Mouse (Mus musculus): ENCODE data around the gene Srbd1. TPM values are rescaled to one million over a fixed set of nuclear protein-coding genes. Genes with fewer than 3 reads are reported as not detected.

Gene Srbd1
- polyA plus RNA-seq, 1 experiment, result 0.80 TPM

GRCm38 (mm10) chr17:86166051-86166566 is 21.1 kb upstream of the Srbd1 start:
- peak overlapping the region; percentile 78 for H3K4me3 ChIP-seq (ENCODE audit: low read depth, low read length)
- peaks cover 35% of the 10 kb centered on the region for H3K4me1 ChIP-seq (ENCODE audit: control insufficient read depth, insufficient read depth, insufficient read length, low read length)
- TF ChIP-seq POLR2A (IDR thresholded peaks at IDR 0.05; ENCODE audit: low read depth, low read length), result no peak
- TF ChIP-seq CTCF (IDR thresholded peaks at IDR 0.05; ENCODE audit: extremely low read depth, insufficient read length, insufficient replicate concordance, low read depth, low read length), result no peak
- no peaks in the 10 kb centered on the region for H3K36me3 ChIP-seq (ENCODE audit: control insufficient read depth, insufficient read depth, low read length)
- H3K27me3 ChIP-seq (ENCODE audit: control insufficient read depth, insufficient read depth, low read length), result no peaks in the 10 kb centered on the region
- 4% methylated on average over 19 of the region's 19 CpGs for WGBS
- peak overlapping the region; percentile 99 for H3K27ac ChIP-seq (ENCODE audit: insufficient read depth, low read depth, low read length)

GRCm38 (mm10) chr17:86164416-86164815 is 19.4 kb upstream of the Srbd1 start:
- no peak overlapping the region for H3K4me3 ChIP-seq (ENCODE audit: low read depth, low read length)
- WGBS, result 35% methylated on average over 7 of the region's 7 CpGs
- no peak for TF ChIP-seq POLR2A (IDR thresholded peaks at IDR 0.05; ENCODE audit: low read depth, low read length)
- H3K27me3 ChIP-seq (ENCODE audit: control insufficient read depth, insufficient read depth, low read length), result no peaks in the 10 kb centered on the region
- no peaks in the 10 kb centered on the region for H3K36me3 ChIP-seq (ENCODE audit: control insufficient read depth, insufficient read depth, low read length)
- H3K4me1 ChIP-seq (ENCODE audit: control insufficient read depth, insufficient read depth, insufficient read length, low read length), result peaks cover 25% of the 10 kb centered on the region
- peak overlapping the region; percentile 36 for H3K27ac ChIP-seq (ENCODE audit: insufficient read depth, low read depth, low read length)

DNA sequence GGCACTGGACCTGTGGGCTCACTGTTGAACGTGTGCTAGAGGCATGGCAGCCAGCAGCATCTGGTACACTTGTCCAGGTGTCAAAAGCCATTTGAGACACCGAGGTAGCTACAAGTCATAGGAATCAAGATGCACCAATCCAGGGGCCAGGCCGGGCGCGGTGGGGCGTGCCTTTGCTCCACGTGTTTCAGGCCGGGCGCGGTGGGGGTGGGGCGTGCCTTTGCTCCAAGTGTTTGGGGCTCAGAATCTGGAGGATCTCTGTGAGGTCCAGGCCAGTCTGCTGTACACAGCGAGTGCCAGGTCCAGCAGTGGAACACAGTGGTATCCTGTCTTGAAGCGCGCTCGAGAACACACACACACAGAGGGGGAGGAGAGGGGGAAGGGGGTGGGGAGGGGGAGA is 17.7 kb upstream of the Srbd1 start:
- WGBS, result 44% methylated on average over 15 of the region's 15 CpGs
- TF ChIP-seq CTCF (IDR thresholded peaks at IDR 0.05; ENCODE audit: extremely low read depth, insufficient read length, insufficient replicate concordance, low read depth, low read length) (no peak), POLR2A (IDR thresholded peaks at IDR 0.05; ENCODE audit: low read depth, low read length) (no peak)
- H3K4me1 ChIP-seq (ENCODE audit: control insufficient read depth, insufficient read depth, insufficient read length, low read length), result peaks cover 18% of the 10 kb centered on the region
- no peaks in the 10 kb centered on the region for H3K36me3 ChIP-seq (ENCODE audit: control insufficient read depth, insufficient read depth, low read length)
- H3K4me3 ChIP-seq (ENCODE audit: low read depth, low read length), result no peak overlapping the region
- H3K27ac ChIP-seq (ENCODE audit: insufficient read depth, low read depth, low read length), result no peak overlapping the region
- no peaks in the 10 kb centered on the region for H3K27me3 ChIP-seq (ENCODE audit: control insufficient read depth, insufficient read depth, low read length)

DNA sequence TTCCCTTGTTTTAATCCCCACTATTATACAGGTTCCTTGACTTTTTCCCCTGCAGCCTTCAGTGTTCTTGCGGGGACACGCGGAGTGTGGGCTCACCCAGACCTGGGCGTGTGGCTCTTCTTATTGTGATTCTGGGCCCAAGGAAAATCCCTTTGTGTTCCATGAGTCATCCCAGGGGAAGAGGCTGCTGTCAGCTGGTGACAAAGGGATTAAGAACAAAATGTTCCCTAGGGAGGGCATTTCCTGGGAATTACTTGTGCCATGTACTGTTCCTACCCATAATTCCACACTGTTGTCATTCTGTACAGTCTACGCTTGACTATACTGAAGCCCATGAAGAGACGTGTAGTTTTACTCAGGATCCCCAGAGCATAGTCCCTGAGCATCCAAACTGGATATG is 12.0 kb upstream of the Srbd1 start:
- TF ChIP-seq CTCF (IDR thresholded peaks at IDR 0.05; ENCODE audit: extremely low read depth, insufficient read length, insufficient replicate concordance, low read depth, low read length), result no peak
- 79% methylated on average over 6 of the region's 6 CpGs for WGBS
- H3K27ac ChIP-seq (ENCODE audit: insufficient read depth, low read depth, low read length), result no peak overlapping the region

GRCm38 (mm10) chr17:86150867-86151348 is 5.9 kb upstream of the Srbd1 start:
- Histone ChIP-seq H3K36me3 (ENCODE audit: control insufficient read depth, insufficient read depth, low read length) (no peaks in the 10 kb centered on the region), H3K27ac (ENCODE audit: insufficient read depth, low read depth, low read length) (no peak overlapping the region), H3K4me1 (ENCODE audit: control insufficient read depth, insufficient read depth, insufficient read length, low read length) (no peaks in the 10 kb centered on the region), H3K27me3 (ENCODE audit: control insufficient read depth, insufficient read depth, low read length) (no peaks in the 10 kb centered on the region), H3K4me3 (ENCODE audit: low read depth, low read length) (no peak overlapping the region)
- no peak for TF ChIP-seq CTCF (IDR thresholded peaks at IDR 0.05; ENCODE audit: extremely low read depth, insufficient read length, insufficient replicate concordance, low read depth, low read length)
- no peak for TF ChIP-seq POLR2A (IDR thresholded peaks at IDR 0.05; ENCODE audit: low read depth, low read length)
- WGBS, result 9% methylated on average over 5 of the region's 5 CpGs

More for the DNA sequence above, 12.0 kb upstream of the Srbd1 start:
- no peaks in the 10 kb centered on the region for H3K4me1 ChIP-seq (ENCODE audit: control insufficient read depth, insufficient read depth, insufficient read length, low read length)
- H3K27me3 ChIP-seq (ENCODE audit: control insufficient read depth, insufficient read depth, low read length), result no peaks in the 10 kb centered on the region
- H3K36me3 ChIP-seq (ENCODE audit: control insufficient read depth, insufficient read depth, low read length), result no peaks in the 10 kb centered on the region
- no peak overlapping the region for H3K4me3 ChIP-seq (ENCODE audit: low read depth, low read length)

GRCm38 (mm10) chr17:86149726-86150125 is 4.8 kb upstream of the Srbd1 start:
- TF ChIP-seq POLR2A (IDR thresholded peaks at IDR 0.05; ENCODE audit: low read depth, low read length) (no peak), CTCF (IDR thresholded peaks at IDR 0.05; ENCODE audit: extremely low read depth, insufficient read length, insufficient replicate concordance, low read depth, low read length) (no peak)
- Histone ChIP-seq H3K36me3 (ENCODE audit: control insufficient read depth, insufficient read depth, low read length) (no peaks in the 10 kb centered on the region), H3K4me1 (ENCODE audit: control insufficient read depth, insufficient read depth, insufficient read length, low read length) (no peaks in the 10 kb centered on the region), H3K27ac (ENCODE audit: insufficient read depth, low read depth, low read length) (no peak overlapping the region), H3K4me3 (ENCODE audit: low read depth, low read length) (no peak overlapping the region), H3K27me3 (ENCODE audit: control insufficient read depth, insufficient read depth, low read length) (no peaks in the 10 kb centered on the region)
- WGBS, result 83% methylated on average over 1 of the region's 1 CpGs

- Histone ChIP-seq H3K27me3 (ENCODE audit: control insufficient read depth, insufficient read depth, low read length) (no peaks in the 10 kb centered on the region), H3K36me3 (ENCODE audit: control insufficient read depth, insufficient read depth, low read length) (no peaks in the 10 kb centered on the region), H3K4me1 (ENCODE audit: control insufficient read depth, insufficient read depth, insufficient read length, low read length) (0 out of 2 replicates have a peak, but pooled peaks cover 2% of the 10 kb centered on the region), H3K4me3 (ENCODE audit: low read depth, low read length) (peak overlapping the region; percentile 68), H3K27ac (ENCODE audit: insufficient read depth, low read depth, low read length) (peak overlapping the region; percentile 21; the same call in 1 of the 2 replicates)
- WGBS, result under 1% methylated on average over 33 of the region's 33 CpGs
- no peak for TF ChIP-seq POLR2A (IDR thresholded peaks at IDR 0.05; ENCODE audit: low read depth, low read length)
- TF ChIP-seq CTCF (IDR thresholded peaks at IDR 0.05; ENCODE audit: extremely low read depth, insufficient read length, insufficient replicate concordance, low read depth, low read length), result no peak
Observed at GRCm38 (mm10) chr17:86144537-86145078, 367 bp downstream of the Srbd1 start.

Data from small intestine, adult 2 months (tissue).